Mouse (Mus musculus) intestine, postnatal 0 days (tissue): ENCODE data around the gene Gimap8. TPM values are rescaled to one million over a fixed set of nuclear protein-coding genes. Genes with fewer than 3 reads are reported as not detected.

Experiments
- ATAC-seq: fragments of 200-750 bp; cut with Nextera tagmentation; 2 replicates; pipeline ENCODE4 v1.8.0; 2017; ENCODE audit warnings: mild to moderate bottlenecking, moderate TSS enrichment, moderate library complexity
- H3K27ac ChIP-seq: fragments of 300-500 bp; sonication (generic); 2 replicates; pipeline ENCODE4 v1.5.1; 2014; ENCODE audit warnings: mild to moderate bottlenecking, low read depth, low read length, moderate library complexity
- H3K27me3 ChIP-seq: fragments of 300-500 bp; sonication (generic); replicated peaks from 2 replicates; pipeline ENCODE4 v1.6.1; 2014; ENCODE audit warnings: low read length, mixed read lengths; ENCODE audit not compliant: control insufficient read depth, insufficient read depth
- H3K36me3 ChIP-seq: fragments of 300-500 bp; sonication (generic); 2 replicates; pipeline ENCODE4 v1.6.1; 2014; ENCODE audit warnings: mild to moderate bottlenecking, moderate library complexity; ENCODE audit not compliant: control insufficient read depth, insufficient read depth
- H3K4me1 ChIP-seq: fragments of 300-500 bp; sonication (generic); replicated peaks from 2 replicates; pipeline ENCODE4 v1.6.1; 2014; ENCODE audit warnings: antibody characterized with exemption, low read length, mixed read lengths; ENCODE audit not compliant: control insufficient read depth, insufficient read depth
- H3K4me2 ChIP-seq: fragments of 300-500 bp; sonication (generic); replicated peaks from 2 replicates; pipeline ENCODE4 v1.6.1; 2014; ENCODE audit warnings: low read depth, mild to moderate bottlenecking, moderate library complexity
- H3K4me3 ChIP-seq: fragments of 300-500 bp; sonication (generic); 2 replicates; pipeline ENCODE4 v1.5.1; 2014; ENCODE audit warnings: low read depth, low read length
- H3K9ac ChIP-seq: fragments of 300-500 bp; sonication (generic); 2 replicates; pipeline ENCODE4 v1.6.1; 2014; ENCODE audit warnings: mild to moderate bottlenecking, low read depth, low read length
- H3K9me3 ChIP-seq: fragments of 300-500 bp; sonication (generic); 2 replicates; pipeline ENCODE4 v1.6.1; 2016; ENCODE audit warnings: mixed run types; ENCODE audit not compliant: control insufficient read depth
- CTCF ChIP-seq: sonication (generic); IDR thresholded peaks from 2 replicates; pipeline ENCODE4 v1.5.1; 2016; ENCODE audit warnings: low read depth, mild to moderate bottlenecking, control low read depth, antibody characterized with exemption, moderate library complexity
- WGBS: fragments of 180-500 bp; shearing (Covaris S2); extraction: QIAGEN DNeasy Blood & Tissue Kit; methylation state at CpG from one replicate; pipeline ENCODE4 v1.1.7; 2014; 5-methylcytosine and 5-hydroxymethylcytosine counted together
- polyA plus RNA-seq: library from polyadenylated mRNA; unstranded; fragments of >200 nt; fragmentation: Nextera tagmentation; extraction: Ambion mirVana; gene quantifications from 2 replicates; pipeline ENCODE4 v1.2.1, GENCODE M21; 2015

The Gimap8 gene
- polyA plus RNA-seq, 1 experiment from 2014 or later: 1.1 TPM

- Histone ChIP-seq H3K27ac (no peak overlapping the region), H3K4me1 (no peaks in the 10 kb centered on the region), H3K36me3 (no peaks in the 10 kb centered on the region), H3K9me3 (no peaks in the 10 kb centered on the region), H3K27me3 (no peaks in the 10 kb centered on the region), H3K9ac (no peak overlapping the region), H3K4me2 (no peak overlapping the region), H3K4me3 (no peak overlapping the region)
- 22% methylated on average over 4 of the region's 4 CpGs for whole genome bisulfite sequencing
- no peak for ATAC-seq
- TF ChIP-seq CTCF: peak; percentile 79
Measured at GRCm38 (mm10) chr6:48642764-48643292, 4.2 kb upstream of the Gimap8 start.

DNA sequence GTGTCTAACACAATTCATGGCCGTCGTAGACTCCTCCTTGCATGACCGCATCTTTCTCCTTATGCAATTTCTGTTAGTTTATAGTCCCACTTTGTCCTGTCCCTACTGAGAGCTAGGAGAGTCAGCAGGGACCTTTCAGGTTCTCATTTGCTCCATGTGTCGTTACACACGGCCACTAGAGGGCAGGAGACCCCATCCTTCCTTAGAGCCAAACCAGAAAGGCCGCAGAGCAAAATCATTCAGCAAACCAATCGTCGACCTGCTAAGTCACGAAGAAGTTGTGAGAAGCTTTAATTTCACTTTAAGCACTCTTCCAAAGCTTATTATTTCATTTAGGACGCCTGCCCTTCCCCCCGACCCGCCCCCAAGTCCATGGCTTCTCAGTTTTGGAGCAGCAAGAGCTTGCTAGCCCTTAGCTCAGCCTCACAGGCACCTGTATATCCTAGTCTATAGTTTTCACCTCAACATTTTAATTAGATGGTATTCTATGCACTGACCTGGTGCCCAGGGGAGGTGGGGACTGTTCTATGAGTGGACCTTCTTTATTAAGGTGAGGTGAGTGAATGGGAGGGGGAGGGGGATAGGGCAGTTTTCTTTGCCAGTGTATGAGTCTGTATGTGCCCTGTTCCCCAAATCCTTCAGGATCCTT, 1.2 kb upstream of the Gimap8 start:
- no peaks in the 10 kb centered on the region for H3K36me3 ChIP-seq
- 9% methylated on average over 12 of the region's 12 CpGs for WGBS
- no peaks in the 10 kb centered on the region for H3K27me3 ChIP-seq

DNA sequence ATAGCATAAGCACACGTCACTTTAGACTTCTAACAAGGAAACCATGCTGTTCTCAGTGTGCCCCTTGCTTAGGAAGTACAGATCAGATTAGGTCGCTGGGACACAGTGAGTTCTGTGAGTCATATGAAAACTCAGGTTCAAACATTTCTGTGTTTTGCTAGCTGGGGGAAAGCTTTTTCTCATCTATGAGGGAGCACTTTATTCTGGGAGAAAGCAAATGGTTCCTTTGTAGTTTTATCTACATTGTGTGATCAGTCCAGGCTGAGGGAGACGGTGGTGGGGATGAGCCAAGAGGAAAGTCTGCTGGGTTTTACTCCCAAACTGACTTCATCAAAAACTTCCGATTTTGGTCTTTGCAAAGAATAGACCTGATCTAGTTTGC, 734 bp upstream of the Gimap8 start:
- Histone ChIP-seq H3K9me3 (no peaks in the 10 kb centered on the region), H3K27me3 (no peaks in the 10 kb centered on the region), H3K27ac (no peak overlapping the region), H3K9ac (no peak overlapping the region), H3K4me2 (no peak overlapping the region), H3K4me1 (no peaks in the 10 kb centered on the region), H3K4me3 (no peak overlapping the region), H3K36me3 (no peaks in the 10 kb centered on the region)
- 79% methylated on average over 4 of the region's 4 CpGs for WGBS
- no peak for TF ChIP-seq CTCF
- no peak for ATAC-seq

More for the DNA sequence above, 1.2 kb upstream of the Gimap8 start:
- Histone ChIP-seq H3K27ac (no peak overlapping the region), H3K9me3 (no peaks in the 10 kb centered on the region), H3K4me3 (no peak overlapping the region), H3K4me2 (no peak overlapping the region), H3K4me1 (no peaks in the 10 kb centered on the region), H3K9ac (no peak overlapping the region)
- ATAC-seq: no peak
- TF ChIP-seq CTCF: peak; percentile 93

GRCm38 (mm10) chr6:48647611-48648010, 577 bp downstream of the Gimap8 start:
- TF ChIP-seq CTCF: no peak
- Histone ChIP-seq H3K9ac (no peak overlapping the region), H3K36me3 (no peaks in the 10 kb centered on the region), H3K4me1 (no peaks in the 10 kb centered on the region), H3K9me3 (no peaks in the 10 kb centered on the region), H3K4me3 (no peak overlapping the region), H3K4me2 (peak overlapping the region; percentile 3; the same call in 1 of the 2 replicates), H3K27me3 (no peaks in the 10 kb centered on the region), H3K27ac (no peak overlapping the region)
- no peak for ATAC-seq
- 68% methylated on average over 2 of the region's 2 CpGs for WGBS

DNA sequence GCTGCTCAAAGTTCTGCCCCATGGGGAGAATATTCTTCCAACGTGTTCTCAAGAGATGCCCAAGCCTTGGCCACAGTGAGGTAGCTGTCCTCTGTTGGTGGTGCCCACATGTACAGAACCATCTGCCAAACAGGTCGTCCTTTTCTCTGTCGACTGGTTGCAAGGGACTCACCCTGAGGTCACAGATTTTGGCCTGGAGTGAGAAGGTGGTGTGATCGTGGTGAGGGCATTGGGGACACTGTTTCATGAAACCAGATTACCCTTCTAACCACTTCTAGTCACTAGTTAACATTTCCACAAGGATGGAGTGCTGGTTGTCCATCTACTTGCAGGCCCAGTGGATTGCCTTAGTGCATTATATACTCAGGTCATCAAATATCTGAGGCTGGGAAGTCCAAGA, 1.7 kb downstream of the Gimap8 start:
- 91% methylated on average over 4 of the region's 4 CpGs for WGBS
- Histone ChIP-seq H3K27me3 (no peaks in the 10 kb centered on the region), H3K9ac (no peak overlapping the region), H3K4me3 (no peak overlapping the region), H3K36me3 (no peaks in the 10 kb centered on the region), H3K4me1 (no peaks in the 10 kb centered on the region), H3K27ac (no peak overlapping the region), H3K9me3 (no peaks in the 10 kb centered on the region), H3K4me2 (no peak overlapping the region)
- no peak for ATAC-seq
- TF ChIP-seq CTCF: no peak

GRCm38 (mm10) chr6:48650041-48650440, 3.0 kb downstream of the Gimap8 start:
- Histone ChIP-seq H3K27me3 (no peaks in the 10 kb centered on the region), H3K27ac (no peak overlapping the region), H3K9me3 (no peaks in the 10 kb centered on the region), H3K4me3 (no peak overlapping the region), H3K9ac (no peak overlapping the region), H3K36me3 (no peaks in the 10 kb centered on the region), H3K4me1 (no peaks in the 10 kb centered on the region), H3K4me2 (no peak overlapping the region)
- WGBS: 86% methylated on average over 9 of the region's 9 CpGs
- ATAC-seq: no peak
- TF ChIP-seq CTCF: no peak
